Mouse (Mus musculus) layer of hippocampus, adult 9-10 months (tissue): ENCODE measurements around the gene Bcar3.
A peak's percentile ranks its signal among the peaks of the same experiment; 100 is the strongest.

Experiments used
- DNase-seq: peaks from one replicate; pipeline ENCODE4 v3.0.0; 2022; ENCODE audit warnings: low spot score

Gene Bcar3

GRCm38 (mm10) chr3:122337992-122338391 lies 44.1 kb downstream of the Bcar3 start:
- no peak for DNase-seq

DNA sequence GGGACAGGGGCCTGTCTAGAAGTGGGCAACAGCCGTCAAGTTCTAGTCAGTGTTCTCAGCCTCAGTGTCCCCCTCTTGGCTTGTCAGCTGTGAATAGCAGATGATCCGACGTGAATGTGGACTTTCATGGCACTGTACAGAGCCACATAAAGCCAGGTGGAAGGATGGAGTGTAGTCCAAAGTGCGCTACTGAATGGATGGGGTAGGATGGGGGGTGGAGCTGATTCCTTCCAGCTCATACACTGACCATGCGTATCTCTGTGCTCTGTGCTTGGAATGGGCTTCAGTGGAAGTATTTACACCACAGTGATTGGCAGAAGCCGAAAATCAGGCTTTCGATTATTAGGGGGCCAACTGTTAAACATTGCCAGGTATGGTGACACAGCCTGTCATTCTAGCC lies 45.0 kb downstream of the Bcar3 start:
- no peak for DNase-seq

DNA sequence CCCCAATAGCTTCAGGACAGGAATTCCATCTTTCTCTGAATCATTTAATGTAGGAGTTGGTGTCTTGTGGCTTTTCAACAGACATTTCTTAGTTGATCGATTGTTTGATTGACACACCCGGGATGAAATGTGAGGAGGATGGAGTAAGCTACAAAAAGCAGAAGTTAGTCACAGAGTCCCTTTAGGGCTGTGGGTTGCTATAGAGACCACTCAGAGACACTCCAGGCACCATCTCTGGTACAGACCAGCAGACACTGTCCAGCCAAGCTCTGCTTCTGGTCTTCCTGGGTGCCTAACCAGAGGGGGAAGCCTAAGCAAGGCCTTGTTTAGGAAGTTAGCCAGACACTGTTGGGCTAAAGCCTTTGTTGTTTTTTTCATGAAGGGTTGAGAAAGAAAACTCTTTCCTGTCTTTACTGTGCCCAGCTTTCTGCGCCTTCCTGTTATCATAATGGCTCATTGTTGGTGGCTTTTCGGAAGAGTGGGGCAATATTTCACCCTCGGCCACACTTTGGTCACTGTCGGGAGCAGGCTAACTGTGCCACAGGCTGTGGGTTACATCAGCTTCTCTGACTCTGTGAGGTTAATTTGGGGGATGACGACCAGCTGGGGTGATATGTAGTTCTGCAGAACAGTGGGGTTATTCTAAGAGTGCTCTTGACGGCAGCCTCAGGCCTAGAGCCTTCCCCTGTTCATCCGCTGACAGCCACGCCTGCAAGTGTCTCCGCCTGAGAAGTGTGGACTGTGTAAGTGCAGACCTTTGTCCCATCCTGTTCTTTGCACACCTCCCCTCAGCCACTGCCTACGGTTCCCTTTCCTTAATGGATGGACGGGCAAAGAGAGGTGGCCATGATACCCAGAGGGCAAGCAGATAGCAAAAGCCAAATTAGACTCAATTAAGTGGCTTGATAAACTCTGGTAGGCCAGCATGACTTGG lies 46.5 kb downstream of the Bcar3 start:
- no peak for DNase-seq

GRCm38 (mm10) chr3:122343437-122343853 lies 49.5 kb downstream of the Bcar3 start:
- DNase-seq: peak; percentile 10

DNA sequence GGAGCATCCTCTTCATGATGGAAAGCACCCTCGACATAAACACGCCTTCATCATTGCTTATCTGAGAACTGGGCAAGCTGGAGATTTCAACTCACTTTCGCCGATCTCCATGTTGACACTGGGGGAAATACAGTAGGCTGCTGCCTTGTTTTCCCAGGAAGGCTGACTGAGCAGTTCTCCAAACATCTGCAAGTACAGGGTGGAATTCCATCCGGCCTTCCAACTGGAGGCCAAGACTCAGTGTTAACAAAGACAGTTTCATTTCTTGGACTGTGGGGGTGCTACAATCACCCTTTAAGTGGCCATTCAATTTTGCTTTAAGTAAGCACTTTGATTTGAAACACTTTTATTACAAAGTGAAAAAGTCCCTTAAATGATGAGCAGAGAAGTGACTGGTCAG lies 50.4 kb downstream of the Bcar3 start:
- no peak for DNase-seq

GRCm38 (mm10) chr3:122345977-122346472 lies 52.1 kb downstream of the Bcar3 start:
- DNase-seq: no peak

GRCm38 (mm10) chr3:122346600-122346999 lies 52.7 kb downstream of the Bcar3 start:
- no peak for DNase-seq

- DNase-seq: no peak
Measured at GRCm38 (mm10) chr3:122348677-122349076, 54.7 kb downstream of the Bcar3 start.

DNA sequence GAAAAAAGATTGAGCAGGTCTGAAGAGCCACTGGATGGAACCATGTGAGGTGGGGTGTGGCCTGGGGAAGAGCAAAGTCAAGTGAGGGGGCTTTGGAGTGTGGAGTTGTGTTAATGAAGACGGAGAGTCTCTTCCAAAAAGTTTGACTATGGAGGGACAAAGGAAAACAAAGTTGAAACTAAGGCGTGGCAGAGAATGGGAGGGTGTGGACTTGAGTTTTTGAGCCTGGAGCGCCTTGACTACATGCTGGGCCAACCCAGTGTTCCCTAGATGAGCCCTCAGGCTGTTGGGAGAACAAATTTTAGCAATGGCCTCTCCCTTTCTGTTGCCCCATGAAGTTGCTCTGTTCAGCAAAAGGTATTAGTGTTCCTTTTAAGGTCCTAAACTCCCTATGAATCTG lies 58.9 kb downstream of the Bcar3 start:
- DNase-seq: no peak

- no peak for DNase-seq
Measured at GRCm38 (mm10) chr3:122359426-122359825, 65.5 kb downstream of the Bcar3 start.

DNA sequence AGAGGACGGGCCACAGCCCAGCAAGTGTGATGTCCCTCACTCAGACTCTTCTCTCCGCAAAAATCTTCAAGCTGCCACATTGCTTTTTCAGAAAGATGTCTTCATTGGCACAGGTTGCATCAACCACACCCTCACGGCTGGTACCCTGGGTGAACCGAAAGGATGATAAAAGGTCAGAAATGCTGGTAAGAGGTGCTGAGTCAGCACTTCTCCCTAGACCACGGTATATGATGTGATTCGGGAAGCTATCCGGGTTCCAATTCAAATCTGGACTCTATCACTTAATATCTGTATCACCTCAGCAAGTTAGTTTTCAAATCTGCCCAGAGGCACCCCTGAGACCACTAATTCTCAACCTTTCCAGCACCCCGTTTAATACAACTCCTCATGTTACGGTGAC lies 66.0 kb downstream of the Bcar3 start:
- DNase-seq: no peak

DNA sequence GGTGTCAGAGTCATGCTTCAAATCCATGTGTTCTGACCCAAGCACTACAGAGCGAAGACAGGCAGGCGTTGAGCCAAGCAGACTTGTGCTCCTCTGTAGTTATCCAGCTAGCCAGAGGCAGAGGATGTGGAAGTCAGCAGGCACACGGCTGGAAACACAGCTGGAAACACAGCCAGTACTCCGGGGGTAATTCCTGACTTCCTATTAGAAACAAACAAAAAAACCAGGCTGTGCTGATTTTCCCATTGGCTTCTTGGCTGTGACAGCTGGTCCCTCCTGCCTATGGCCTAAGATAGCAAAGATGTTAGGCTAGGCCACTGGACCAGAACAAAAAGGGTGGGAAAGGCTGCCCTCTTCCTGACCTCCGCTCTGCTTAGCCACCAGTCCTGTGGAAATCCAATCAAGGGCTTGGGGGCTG lies 66.8 kb downstream of the Bcar3 start:
- DNase-seq: no peak

DNA sequence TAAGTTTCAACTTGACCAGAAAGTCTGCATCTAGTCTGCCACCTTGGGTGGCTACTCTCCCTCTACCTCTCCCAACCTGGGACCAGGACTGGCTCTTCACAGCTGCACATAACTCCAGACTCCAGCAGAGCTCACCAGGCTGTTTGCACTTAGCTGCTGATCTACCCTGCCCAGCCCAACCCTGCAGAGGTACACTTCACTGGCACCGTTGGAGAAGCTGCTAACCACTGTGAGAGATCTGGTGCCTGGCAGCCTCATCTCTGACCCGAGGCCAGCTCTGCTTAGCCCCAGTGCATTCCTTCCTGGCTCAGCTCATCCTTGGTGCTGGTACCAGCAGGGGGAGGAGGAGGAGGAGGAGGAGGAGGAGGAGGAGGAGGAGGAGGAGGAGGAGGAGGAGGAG lies 68.8 kb downstream of the Bcar3 start:
- no peak for DNase-seq

GRCm38 (mm10) chr3:122364565-122364964 lies 70.6 kb downstream of the Bcar3 start:
- DNase-seq: no peak

DNA sequence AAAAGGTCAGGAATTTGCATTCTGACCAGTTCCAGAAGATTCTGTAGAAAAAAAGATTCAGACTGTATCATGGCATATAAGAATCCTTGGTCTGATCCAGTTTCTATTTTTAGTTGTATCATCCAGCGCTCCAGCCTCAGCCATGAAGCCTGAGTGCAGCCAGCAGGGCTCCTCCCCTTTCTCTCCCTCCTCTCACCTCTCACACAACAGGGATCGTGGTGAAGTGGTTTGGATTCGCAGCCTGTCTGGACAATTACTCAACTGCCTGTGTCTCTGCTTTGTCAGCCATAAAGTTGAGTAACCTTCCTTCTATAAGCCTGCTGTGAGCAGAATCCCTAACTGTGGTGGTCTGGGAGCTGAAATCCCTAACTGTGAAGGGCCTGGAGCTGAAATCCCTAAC lies 71.4 kb downstream of the Bcar3 start:
- DNase-seq: no peak

DNA sequence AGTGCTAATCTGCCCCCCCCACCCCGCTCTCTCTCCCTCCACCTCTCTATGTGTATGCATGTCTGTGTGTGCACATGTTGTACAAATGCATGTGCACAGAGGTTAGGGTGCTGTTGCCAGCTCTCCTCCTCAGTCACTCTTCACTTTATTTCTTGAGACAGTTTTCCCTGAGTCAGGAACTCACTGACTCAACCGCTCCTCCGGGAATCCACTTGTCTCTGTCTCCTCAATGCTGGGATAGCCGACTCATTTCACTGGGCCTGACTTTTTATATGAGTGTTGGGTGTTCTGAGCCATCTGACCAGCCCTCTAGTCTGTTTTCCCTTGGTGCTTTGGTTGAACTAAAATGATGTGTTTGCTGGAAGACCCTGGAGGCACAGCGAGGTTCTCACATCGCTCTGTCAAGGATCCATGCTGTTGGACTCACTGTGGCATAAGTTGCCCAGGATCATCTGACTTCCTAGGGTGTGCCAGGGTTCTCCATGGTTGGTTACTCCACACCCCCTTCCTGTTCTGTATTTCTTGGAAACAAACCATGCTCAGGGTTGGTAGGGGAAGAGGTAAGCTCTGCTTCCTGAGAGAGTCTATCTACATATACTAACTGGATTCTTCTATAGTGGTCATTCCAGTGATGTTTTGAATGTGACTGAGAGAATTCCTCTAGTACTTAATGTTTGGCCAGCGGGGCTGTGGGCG lies 77.9 kb downstream of the Bcar3 start:
- no peak for DNase-seq

GRCm38 (mm10) chr3:122372617-122373016 lies 78.7 kb downstream of the Bcar3 start:
- no peak for DNase-seq

- DNase-seq: no peak
Measured at GRCm38 (mm10) chr3:122376011-122376410, 82.1 kb downstream of the Bcar3 start.

DNA sequence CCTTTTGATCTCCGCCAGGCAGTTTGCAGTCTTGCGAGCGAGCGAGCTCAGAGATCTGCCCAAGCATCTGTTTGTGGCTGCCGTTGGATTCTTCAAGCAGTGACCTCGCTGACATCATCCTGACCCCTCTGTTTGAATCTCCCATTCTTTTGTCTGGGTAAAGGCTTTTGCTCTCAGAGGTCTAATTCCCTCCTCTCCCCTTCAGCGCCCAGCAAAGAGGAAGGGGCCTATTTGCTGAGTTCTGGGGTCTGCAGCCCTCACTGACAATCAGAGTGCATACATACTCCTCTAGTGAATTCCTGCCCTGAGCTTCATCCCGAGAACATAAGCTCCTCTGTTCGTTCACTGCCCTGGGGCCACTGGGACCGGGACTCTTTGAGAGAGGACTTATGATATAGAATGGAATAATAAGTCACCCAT lies 82.5 kb downstream of the Bcar3 start:
- no peak for DNase-seq

DNA sequence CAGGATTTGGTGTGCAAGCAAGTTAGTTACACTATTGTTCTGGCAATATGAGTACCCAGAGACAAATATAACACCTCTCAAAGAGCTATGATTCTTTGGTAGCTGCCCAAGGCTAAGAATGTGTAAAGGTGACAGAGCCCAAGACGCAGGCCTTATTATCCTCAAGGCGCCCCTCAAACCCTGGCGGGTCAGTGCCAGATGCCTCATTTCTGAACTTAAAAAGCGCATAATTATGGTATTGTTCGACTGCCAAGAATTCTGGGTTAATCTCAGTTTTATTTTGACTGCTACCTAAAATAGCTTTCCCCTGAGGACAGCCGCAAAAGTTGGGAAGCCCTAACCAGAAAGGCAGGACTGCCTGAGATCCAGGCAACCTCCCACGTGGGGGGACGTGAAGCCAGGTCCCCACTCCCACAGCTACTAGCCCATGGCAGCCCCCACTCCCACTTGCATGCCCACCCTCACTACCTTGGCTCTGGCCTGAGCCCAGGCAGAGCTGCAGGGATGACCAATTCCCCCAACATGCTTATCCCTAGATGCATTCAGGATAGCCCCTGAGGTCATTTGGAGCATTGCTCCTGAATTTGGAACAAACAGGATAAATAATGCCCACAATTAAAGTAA lies 83.0 kb downstream of the Bcar3 start:
- no peak for DNase-seq

DNA sequence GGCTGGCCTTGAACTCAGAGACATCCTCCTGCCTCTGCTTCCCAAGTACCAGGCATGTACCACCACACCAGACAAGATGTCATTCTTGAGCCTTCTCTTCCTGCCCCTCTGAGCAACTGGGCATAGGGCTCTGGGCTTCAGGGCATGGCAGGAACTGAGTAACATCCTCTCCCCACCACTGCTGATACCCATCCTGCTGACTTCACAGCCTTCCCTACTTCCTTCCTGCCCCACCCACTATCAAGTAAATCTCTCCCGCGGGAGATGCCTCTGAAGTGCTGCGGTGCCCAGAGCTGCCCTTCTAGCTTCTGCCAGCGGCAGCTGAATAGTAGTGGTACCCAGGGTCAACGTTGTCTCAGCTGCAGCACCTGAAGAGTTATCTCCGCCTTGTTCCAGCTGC lies 84.7 kb downstream of the Bcar3 start:
- no peak for DNase-seq

DNA sequence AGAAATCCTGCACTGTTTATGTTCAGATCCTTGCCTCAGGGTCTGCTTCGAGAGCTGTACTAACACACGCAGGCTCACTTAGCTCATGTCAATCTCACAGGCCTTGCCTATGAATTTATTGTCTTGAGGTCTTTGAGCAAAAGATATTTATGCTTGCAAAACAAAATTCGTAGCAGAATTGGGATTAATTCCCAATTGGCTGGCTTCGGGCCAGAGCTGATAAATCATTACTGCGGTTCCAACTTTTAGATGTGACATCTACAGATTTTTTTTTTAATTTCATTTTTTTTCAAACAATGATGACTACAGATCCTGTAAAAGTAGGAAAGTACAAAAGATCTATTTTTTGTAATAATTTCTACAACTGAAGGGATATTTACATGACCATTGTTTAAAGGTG lies 86.8 kb downstream of the Bcar3 start:
- no peak for DNase-seq

- DNase-seq: no peak
Measured at GRCm38 (mm10) chr3:122381591-122381990, 87.7 kb downstream of the Bcar3 start.
